Comparison of ENCODE assay signal across 10 mouse cellular contexts in the genomic region with DNA sequence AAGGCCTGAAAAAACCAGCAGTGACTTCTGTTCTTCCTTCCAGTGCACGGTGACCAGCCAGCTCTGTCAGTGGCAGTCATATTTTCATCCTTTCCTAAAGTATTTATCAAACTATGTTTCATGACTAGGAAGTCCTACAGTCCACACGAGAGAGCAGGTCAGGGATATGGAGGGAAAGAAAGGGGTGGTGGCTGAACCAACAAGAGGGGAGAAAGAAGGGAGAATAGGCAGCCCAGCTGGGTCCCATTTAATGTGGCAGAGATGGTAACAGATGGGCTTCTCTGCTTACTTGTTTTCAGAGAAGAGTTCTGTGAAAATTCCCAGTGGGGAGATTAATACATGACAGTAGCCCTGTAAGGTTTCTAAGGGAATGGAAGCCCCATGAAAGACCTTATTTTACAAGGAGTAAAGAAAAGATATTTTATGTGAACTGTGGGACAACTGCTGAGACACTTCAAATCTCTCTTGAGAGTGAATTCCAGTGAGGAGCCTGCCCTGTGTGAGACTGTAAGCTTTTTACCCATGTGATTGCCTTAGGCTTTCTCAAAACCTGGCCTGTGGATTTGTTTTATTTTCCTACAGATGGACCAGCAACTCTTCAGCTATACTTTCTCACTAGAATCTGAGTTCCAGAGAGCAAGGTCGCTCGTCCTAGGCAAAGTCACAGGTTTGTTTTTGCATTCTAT.
"Had no signal": no experiment of that assay in that cellular context is flagged by ENCODE, and none has a peak within 500 bp of the region (broad histone marks: within the 10 kb centered on the region; RNA-seq: fewer than 3 reads in every experiment).

No protein-coding gene starts in this region.

- H3K4me1 ChIP-seq: limb, embryonic 13.5 days; midbrain, embryonic 15.5 days had no signal

- H3K4me2 ChIP-seq: limb, embryonic 13.5 days; midbrain, embryonic 15.5 days had no signal

- H3K27ac ChIP-seq: layer of hippocampus, adult 2 months; limb, embryonic 13.5 days; liver, embryonic 14.5 days; midbrain, embryonic 15.5 days; stomach, postnatal 0 days had no signal

- H3K9ac ChIP-seq: limb, embryonic 13.5 days; liver, embryonic 14.5 days; midbrain, embryonic 15.5 days had no signal

- H3K4me3 ChIP-seq: layer of hippocampus, adult 2 months; limb, embryonic 13.5 days; midbrain, embryonic 15.5 days had no signal

- H3K36me3 ChIP-seq: limb, embryonic 13.5 days; midbrain, embryonic 15.5 days had no signal

- DNase-seq: kidney, adult 8-10 months; kidney, postnatal 36 days; lung, adult 18-20 months; thymus, postnatal 14 days had no signal

- H3K9me3 ChIP-seq: limb, embryonic 13.5 days; midbrain, embryonic 15.5 days had no signal

- H3K27me3 ChIP-seq: limb, embryonic 13.5 days; midbrain, embryonic 15.5 days had no signal

- ATAC-seq: intestine, postnatal 0 days; midbrain, embryonic 15.5 days had no signal
